Mouse (Mus musculus): ENCODE measurements around the gene Gucy2e. TPM values are rescaled to one million over a fixed set of nuclear protein-coding genes. Genes with fewer than 3 reads are reported as not detected.

The Gucy2e gene
- not detected in 2 replicates for polyA plus RNA-seq (2015; fragmentation: Nextera tagmentation; extraction: Ambion mirVana)

- H3K9ac ChIP-seq: no peak within 1 kb of the TSS
- H3K36me3 ChIP-seq (replicated peaks): no peaks in the 10 kb centered on the region
- ATAC-seq (ENCODE audit: insufficient read depth): no peak
- H3K27ac ChIP-seq (replicated peaks): no peak within 1 kb of the TSS
- H3K4me3 ChIP-seq (replicated peaks): peak within 1 kb of the TSS; percentile 42
- peak within 1 kb of the TSS; percentile 63 for H3K4me2 ChIP-seq
- 20% methylated on average over 13 of the region's 13 CpGs for WGBS (ENCODE audit: insufficient replicate concordance)
- peaks cover 12% of the 10 kb centered on the region for H3K4me1 ChIP-seq (replicated peaks)
- H3K9me3 ChIP-seq (replicated peaks): no peaks in the 10 kb centered on the region
- peaks cover 65% of the 10 kb centered on the region for H3K27me3 ChIP-seq
These were observed at the start of gene Gucy2e for GRCm38 (mm10) chr11:69236926-69237260. TSS of gene Gucy2e (minus strand) at chr11:69237036.

GRCm38 (mm10) chr11:69277267-69277666 is 40.4 kb upstream of the Gucy2e start:
- no peaks in the 10 kb centered on the region for H3K4me1 ChIP-seq (replicated peaks)
- H3K9ac ChIP-seq: no peak overlapping the region
- H3K4me3 ChIP-seq (replicated peaks): no peak overlapping the region
- ATAC-seq (ENCODE audit: insufficient read depth): no peak
- H3K4me2 ChIP-seq: no peak overlapping the region
- H3K27ac ChIP-seq (replicated peaks): no peak overlapping the region
- WGBS (ENCODE audit: insufficient replicate concordance): 60% methylated on average over 5 of the region's 5 CpGs
- no peaks in the 10 kb centered on the region for H3K36me3 ChIP-seq (replicated peaks)
- H3K27me3 ChIP-seq: no peaks in the 10 kb centered on the region
- no peaks in the 10 kb centered on the region for H3K9me3 ChIP-seq (replicated peaks)

- Histone ChIP-seq H3K27ac (replicated peaks) (no peak overlapping the region), H3K9ac (no peak overlapping the region), H3K4me1 (replicated peaks) (no peaks in the 10 kb centered on the region), H3K4me2 (no peak overlapping the region), H3K4me3 (replicated peaks) (no peak overlapping the region), H3K27me3 (no peaks in the 10 kb centered on the region), H3K36me3 (replicated peaks) (no peaks in the 10 kb centered on the region), H3K9me3 (replicated peaks) (no peaks in the 10 kb centered on the region)
- whole genome bisulfite sequencing (ENCODE audit: insufficient replicate concordance): 29% methylated on average over 2 of the region's 2 CpGs
- no peak for ATAC-seq (ENCODE audit: insufficient read depth)
These were observed 39.2 kb upstream of the Gucy2e start for GRCm38 (mm10) chr11:69276081-69276480.

GRCm38 (mm10) chr11:69275650-69276049 is 38.8 kb upstream of the Gucy2e start:
- Histone ChIP-seq H3K36me3 (replicated peaks) (no peaks in the 10 kb centered on the region), H3K4me3 (replicated peaks) (no peak overlapping the region), H3K27ac (replicated peaks) (no peak overlapping the region), H3K27me3 (peaks cover 4% of the 10 kb centered on the region; the same call in 1 of the 2 replicates), H3K9ac (no peak overlapping the region), H3K9me3 (replicated peaks) (no peaks in the 10 kb centered on the region), H3K4me1 (replicated peaks) (no peaks in the 10 kb centered on the region), H3K4me2 (no peak overlapping the region)
- WGBS (ENCODE audit: insufficient replicate concordance): 30% methylated on average over 6 of the region's 6 CpGs
- no peak for ATAC-seq (ENCODE audit: insufficient read depth)

GRCm38 (mm10) chr11:69272122-69272740 is 35.4 kb upstream of the Gucy2e start:
- no peak for ATAC-seq (ENCODE audit: insufficient read depth)
- H3K27me3 ChIP-seq: peaks cover 34% of the 10 kb centered on the region

GRCm38 (mm10) chr11:69269575-69269974 is 32.7 kb upstream of the Gucy2e start:
- Histone ChIP-seq H3K27ac (replicated peaks) (no peak overlapping the region), H3K27me3 (peaks cover 44% of the 10 kb centered on the region), H3K4me1 (replicated peaks) (peaks cover 4% of the 10 kb centered on the region; the same call in 1 of the 2 replicates), H3K4me3 (replicated peaks) (no peak overlapping the region), H3K36me3 (replicated peaks) (no peaks in the 10 kb centered on the region), H3K4me2 (no peak overlapping the region), H3K9me3 (replicated peaks) (no peaks in the 10 kb centered on the region), H3K9ac (no peak overlapping the region)
- no peak for ATAC-seq (ENCODE audit: insufficient read depth)
- 12% methylated on average over 13 of the region's 13 CpGs for WGBS (ENCODE audit: insufficient replicate concordance)

More at GRCm38 (mm10) chr11:69272122-69272740, 35.4 kb upstream of the Gucy2e start:
- no peak overlapping the region for H3K4me3 ChIP-seq (replicated peaks)
- no peak overlapping the region for H3K9ac ChIP-seq
- WGBS (ENCODE audit: insufficient replicate concordance): 33% methylated on average over 16 of the region's 16 CpGs
- H3K4me1 ChIP-seq (replicated peaks): no peaks in the 10 kb centered on the region
- H3K27ac ChIP-seq (replicated peaks): no peak overlapping the region
- no peaks in the 10 kb centered on the region for H3K9me3 ChIP-seq (replicated peaks)
- H3K4me2 ChIP-seq: no peak overlapping the region
- H3K36me3 ChIP-seq (replicated peaks): no peaks in the 10 kb centered on the region

- WGBS (ENCODE audit: insufficient replicate concordance): 70% methylated on average over 13 of the region's 13 CpGs
- H3K4me1 ChIP-seq (replicated peaks): peaks cover 4% of the 10 kb centered on the region; the same call in 1 of the 2 replicates
- H3K27me3 ChIP-seq: peaks cover 44% of the 10 kb centered on the region
These were observed 31.3 kb upstream of the Gucy2e start for GRCm38 (mm10) chr11:69268100-69268499.

GRCm38 (mm10) chr11:69267341-69267740 is 30.5 kb upstream of the Gucy2e start:
- 24% methylated on average over 7 of the region's 7 CpGs for WGBS (ENCODE audit: insufficient replicate concordance)
- Histone ChIP-seq H3K4me3 (replicated peaks) (no peak overlapping the region), H3K27me3 (peaks cover 44% of the 10 kb centered on the region), H3K27ac (replicated peaks) (no peak overlapping the region), H3K36me3 (replicated peaks) (no peaks in the 10 kb centered on the region), H3K4me2 (no peak overlapping the region), H3K9me3 (replicated peaks) (no peaks in the 10 kb centered on the region), H3K9ac (no peak overlapping the region), H3K4me1 (replicated peaks) (peaks cover 4% of the 10 kb centered on the region; the same call in 1 of the 2 replicates)
- ATAC-seq (ENCODE audit: insufficient read depth): no peak

More at GRCm38 (mm10) chr11:69268100-69268499, 31.3 kb upstream of the Gucy2e start:
- no peak overlapping the region for H3K4me2 ChIP-seq
- H3K36me3 ChIP-seq (replicated peaks): no peaks in the 10 kb centered on the region
- H3K27ac ChIP-seq (replicated peaks): no peak overlapping the region
- no peak for ATAC-seq (ENCODE audit: insufficient read depth)
- H3K9me3 ChIP-seq (replicated peaks): no peaks in the 10 kb centered on the region
- H3K4me3 ChIP-seq (replicated peaks): no peak overlapping the region
- H3K9ac ChIP-seq: no peak overlapping the region

- H3K4me1 ChIP-seq (replicated peaks): peaks cover 4% of the 10 kb centered on the region; the same call in 1 of the 2 replicates
- no peaks in the 10 kb centered on the region for H3K36me3 ChIP-seq (replicated peaks)
- H3K9ac ChIP-seq: no peak overlapping the region
- peaks cover 44% of the 10 kb centered on the region for H3K27me3 ChIP-seq
- no peak overlapping the region for H3K27ac ChIP-seq (replicated peaks)
- ATAC-seq (ENCODE audit: insufficient read depth): no peak
- H3K9me3 ChIP-seq (replicated peaks): no peaks in the 10 kb centered on the region
- no peak overlapping the region for H3K4me3 ChIP-seq (replicated peaks)
- WGBS (ENCODE audit: insufficient replicate concordance): 9% methylated on average over 10 of the region's 10 CpGs
- H3K4me2 ChIP-seq: no peak overlapping the region
These were observed 29.4 kb upstream of the Gucy2e start for GRCm38 (mm10) chr11:69266253-69266652.

- Histone ChIP-seq H3K4me3 (replicated peaks) (no peak overlapping the region), H3K4me1 (replicated peaks) (peaks cover 4% of the 10 kb centered on the region; the same call in 1 of the 2 replicates), H3K9me3 (replicated peaks) (no peaks in the 10 kb centered on the region), H3K27me3 (peaks cover 37% of the 10 kb centered on the region), H3K27ac (replicated peaks) (no peak overlapping the region), H3K4me2 (no peak overlapping the region), H3K36me3 (replicated peaks) (no peaks in the 10 kb centered on the region), H3K9ac (no peak overlapping the region)
- ATAC-seq (ENCODE audit: insufficient read depth): no peak
- WGBS (ENCODE audit: insufficient replicate concordance): 63% methylated on average over 9 of the region's 9 CpGs
These were observed 28.6 kb upstream of the Gucy2e start for GRCm38 (mm10) chr11:69265410-69265809.

GRCm38 (mm10) chr11:69264276-69264675 is 27.4 kb upstream of the Gucy2e start:
- H3K4me2 ChIP-seq: no peak overlapping the region
- H3K4me3 ChIP-seq (replicated peaks): no peak overlapping the region
- no peaks in the 10 kb centered on the region for H3K36me3 ChIP-seq (replicated peaks)
- no peak for ATAC-seq (ENCODE audit: insufficient read depth)
- no peaks in the 10 kb centered on the region for H3K9me3 ChIP-seq (replicated peaks)
- no peak overlapping the region for H3K9ac ChIP-seq
- H3K4me1 ChIP-seq (replicated peaks): peaks cover 4% of the 10 kb centered on the region; the same call in 1 of the 2 replicates
- peaks cover 26% of the 10 kb centered on the region for H3K27me3 ChIP-seq
- WGBS (ENCODE audit: insufficient replicate concordance): 47% methylated on average over 2 of the region's 2 CpGs
- H3K27ac ChIP-seq (replicated peaks): no peak overlapping the region

GRCm38 (mm10) chr11:69260111-69260510 is 23.3 kb upstream of the Gucy2e start:
- H3K36me3 ChIP-seq (replicated peaks): no peaks in the 10 kb centered on the region
- peaks cover 5% of the 10 kb centered on the region for H3K4me1 ChIP-seq (replicated peaks)
- no peak overlapping the region for H3K9ac ChIP-seq
- no peak overlapping the region for H3K4me3 ChIP-seq (replicated peaks)
- peaks cover 12% of the 10 kb centered on the region; the same call in 1 of the 2 replicates for H3K27me3 ChIP-seq
- 75% methylated on average over 1 of the region's 1 CpGs for WGBS (ENCODE audit: insufficient replicate concordance)
- no peak for ATAC-seq (ENCODE audit: insufficient read depth)
- no peak overlapping the region for H3K27ac ChIP-seq (replicated peaks)
- no peaks in the 10 kb centered on the region for H3K9me3 ChIP-seq (replicated peaks)
- H3K4me2 ChIP-seq: no peak overlapping the region

Data from liver, embryonic 15.5 days (tissue).